Mouse (Mus musculus) embryo, embryonic 10.5 days (tissue): ENCODE measurements around the gene Tmem207.
"Not testable (repeated sequence)": the region's sequence is repeated elsewhere in the genome, so short reads cannot be mapped to it uniquely, and the experiment has no call there.

Source experiments
- DNase-seq: peaks from one replicate; pipeline ENCODE4 v3.0.0-alpha.2; 2015; ENCODE audit warnings: low spot score

Gene Tmem207

GRCm38 (mm10) chr16:26526669-26527068 is at the start of gene Tmem207:
Gene Tmem207, minus strand, starts transcription at chr16:26526769.
- DNase-seq = no peak

- no peak for DNase-seq
Observed at GRCm38 (mm10) chr16:26574173-26574572, 47.6 kb upstream of the Tmem207 start.

GRCm38 (mm10) chr16:26571836-26572235 is 45.3 kb upstream of the Tmem207 start:
- DNase-seq = no peak

DNA sequence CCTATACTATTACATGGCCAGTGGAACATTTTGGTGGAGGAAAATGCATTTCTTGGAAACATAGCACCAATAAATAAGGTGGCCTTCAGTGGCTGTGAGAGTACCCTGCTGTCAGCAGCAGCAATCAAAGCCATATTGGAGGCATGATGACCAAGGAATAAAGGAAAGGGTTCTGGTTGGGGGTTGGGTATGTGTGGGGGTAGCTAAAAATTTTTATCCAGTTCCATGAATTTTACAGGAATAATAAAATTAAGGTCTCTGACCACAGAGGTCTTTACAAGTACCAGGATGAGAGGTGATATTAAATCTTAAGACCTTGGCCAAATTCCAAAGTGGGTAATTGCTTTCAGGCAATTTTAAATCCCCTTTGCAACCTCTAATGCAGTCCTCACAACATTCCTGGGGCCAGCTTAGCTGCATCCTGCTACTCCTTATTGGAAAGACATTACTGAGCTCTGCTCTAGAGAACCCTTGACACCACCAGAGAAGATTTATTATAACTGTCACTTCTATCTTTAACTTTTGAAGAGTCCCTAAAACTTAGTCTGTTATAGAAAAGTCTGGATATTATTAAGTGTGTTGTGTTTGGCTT is 42.9 kb upstream of the Tmem207 start:
- no peak for DNase-seq

DNA sequence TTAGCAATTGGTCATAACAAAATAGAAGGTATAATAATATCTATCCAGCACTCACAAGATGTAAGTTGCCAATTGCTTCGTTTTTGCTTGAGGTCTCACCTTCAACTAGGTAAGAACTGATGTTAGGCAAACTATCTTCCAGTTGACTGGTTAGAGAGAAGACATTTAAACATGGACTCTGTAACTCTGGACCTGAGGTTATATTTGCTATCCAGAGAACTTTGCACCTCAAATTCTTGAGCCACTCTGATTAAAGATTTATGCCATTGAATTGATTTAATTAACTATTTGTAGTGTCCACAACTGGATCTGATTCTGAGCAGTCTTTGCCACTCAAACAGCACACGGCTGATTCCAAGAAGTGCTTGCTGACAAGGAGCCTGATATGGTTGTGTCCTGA is 36.2 kb upstream of the Tmem207 start:
- DNase-seq = no peak

GRCm38 (mm10) chr16:26561743-26562142 is 35.2 kb upstream of the Tmem207 start:
- no peak for DNase-seq

DNA sequence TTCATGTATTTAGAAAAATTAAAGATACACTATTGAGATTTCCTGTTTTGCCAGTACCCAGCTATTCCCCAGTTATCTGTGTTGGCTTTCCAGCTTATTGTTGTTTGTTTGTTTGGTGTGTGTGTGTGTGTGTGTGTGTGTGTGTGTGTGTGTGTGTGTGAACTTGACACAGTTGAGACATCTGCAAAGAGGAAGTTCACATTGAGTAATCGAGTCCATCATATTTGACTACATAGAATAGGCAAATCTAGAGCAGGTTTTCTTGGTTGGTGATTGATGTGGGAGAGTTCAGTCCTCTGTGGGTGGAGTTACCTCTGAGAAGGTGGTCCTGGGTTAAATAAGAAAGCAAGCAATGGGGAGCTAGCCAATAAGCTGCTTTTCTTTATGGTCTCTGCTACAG is 32.2 kb upstream of the Tmem207 start:
- no peak for DNase-seq

GRCm38 (mm10) chr16:26552234-26552633 is 25.7 kb upstream of the Tmem207 start:
- DNase-seq = no peak

DNA sequence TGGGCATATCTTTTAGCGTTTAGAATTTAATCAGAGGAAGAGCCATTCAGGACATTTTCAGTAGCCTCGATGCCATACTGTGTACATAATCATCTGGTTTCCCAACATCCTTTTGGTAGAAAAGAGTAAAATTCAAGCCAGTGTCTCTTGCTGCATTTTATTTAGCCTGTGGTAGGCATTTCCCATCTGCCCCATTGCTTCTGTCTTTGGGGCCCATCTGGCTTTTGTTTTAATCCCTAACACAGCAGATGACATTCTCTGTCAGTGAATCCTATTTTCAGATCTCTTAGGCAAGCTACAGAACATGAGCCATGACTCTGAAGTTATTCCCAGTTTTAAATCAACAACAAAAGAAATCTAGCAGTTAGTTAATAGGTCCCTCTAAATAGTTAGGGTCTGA is 22.7 kb upstream of the Tmem207 start:
- no peak for DNase-seq

DNA sequence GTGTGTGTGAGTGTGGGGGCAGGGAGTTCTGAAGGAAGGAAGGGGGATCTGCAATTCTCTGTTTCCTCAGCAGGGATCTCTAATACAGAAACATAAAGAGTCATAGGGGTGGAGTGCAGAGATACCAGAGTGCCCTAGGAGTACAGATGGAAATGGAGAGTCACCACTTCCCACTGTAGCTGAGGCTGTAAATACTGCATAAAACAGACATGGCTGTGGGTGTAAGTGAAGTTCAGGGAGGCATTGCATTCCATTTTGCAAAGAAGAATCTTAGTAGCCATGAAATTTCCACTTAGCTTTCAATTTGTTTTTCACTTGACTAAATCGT is 20.3 kb upstream of the Tmem207 start:
- no peak for DNase-seq

DNA sequence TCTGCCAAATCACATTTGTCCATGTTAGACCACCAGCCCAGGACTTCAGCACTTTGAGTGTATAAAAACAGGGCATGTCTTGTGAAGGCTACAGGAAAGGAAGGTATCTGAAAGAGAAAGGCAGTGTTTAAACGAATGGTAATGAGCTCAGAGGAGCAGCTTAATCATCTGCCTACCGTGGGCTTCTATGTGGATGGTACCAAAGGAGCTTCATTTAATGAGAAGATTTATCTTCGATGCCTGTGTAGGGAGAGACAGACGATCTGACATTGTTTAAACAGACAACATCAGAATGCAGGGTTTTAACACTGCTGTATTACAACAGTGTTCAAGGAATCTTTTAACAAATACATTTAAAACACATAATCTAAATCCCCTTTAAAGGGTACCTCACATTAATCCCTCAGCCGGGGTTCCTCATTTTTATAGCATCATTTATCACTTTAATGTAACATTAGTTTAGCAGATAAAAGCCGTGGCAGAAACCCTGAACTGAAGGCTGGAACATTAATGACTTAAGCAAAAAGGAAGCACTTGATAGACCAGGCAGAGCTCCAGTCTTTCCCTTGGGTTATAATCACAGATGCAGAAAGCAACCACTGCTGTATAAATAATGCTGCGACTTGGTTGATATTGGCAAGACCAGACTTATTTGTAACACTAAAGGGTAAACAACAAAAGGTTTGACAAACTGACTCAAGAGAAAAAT is 19.8 kb upstream of the Tmem207 start:
- DNase-seq = peak; percentile 31

GRCm38 (mm10) chr16:26532287-26532686 is 5.7 kb upstream of the Tmem207 start:
- no peak for DNase-seq

DNA sequence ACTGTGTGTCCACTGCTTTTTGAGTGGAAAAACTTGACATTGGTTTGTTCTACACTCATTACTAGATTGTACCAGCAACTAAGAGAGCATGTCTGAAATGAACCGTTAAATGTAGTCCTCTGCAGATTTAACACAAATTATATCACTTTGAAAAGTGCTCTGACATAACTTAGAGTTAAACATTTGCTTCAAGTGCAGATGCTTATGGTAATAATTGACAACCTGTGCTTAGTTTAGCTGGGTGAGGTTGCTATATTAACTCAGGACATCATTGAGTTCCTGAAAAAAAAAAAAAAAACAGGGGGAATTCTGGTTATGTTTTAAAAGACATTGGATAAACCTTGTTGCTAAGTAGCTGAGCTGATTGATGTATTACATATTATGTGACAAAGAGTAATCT is 3.9 kb upstream of the Tmem207 start:
- DNase-seq = no peak

DNA sequence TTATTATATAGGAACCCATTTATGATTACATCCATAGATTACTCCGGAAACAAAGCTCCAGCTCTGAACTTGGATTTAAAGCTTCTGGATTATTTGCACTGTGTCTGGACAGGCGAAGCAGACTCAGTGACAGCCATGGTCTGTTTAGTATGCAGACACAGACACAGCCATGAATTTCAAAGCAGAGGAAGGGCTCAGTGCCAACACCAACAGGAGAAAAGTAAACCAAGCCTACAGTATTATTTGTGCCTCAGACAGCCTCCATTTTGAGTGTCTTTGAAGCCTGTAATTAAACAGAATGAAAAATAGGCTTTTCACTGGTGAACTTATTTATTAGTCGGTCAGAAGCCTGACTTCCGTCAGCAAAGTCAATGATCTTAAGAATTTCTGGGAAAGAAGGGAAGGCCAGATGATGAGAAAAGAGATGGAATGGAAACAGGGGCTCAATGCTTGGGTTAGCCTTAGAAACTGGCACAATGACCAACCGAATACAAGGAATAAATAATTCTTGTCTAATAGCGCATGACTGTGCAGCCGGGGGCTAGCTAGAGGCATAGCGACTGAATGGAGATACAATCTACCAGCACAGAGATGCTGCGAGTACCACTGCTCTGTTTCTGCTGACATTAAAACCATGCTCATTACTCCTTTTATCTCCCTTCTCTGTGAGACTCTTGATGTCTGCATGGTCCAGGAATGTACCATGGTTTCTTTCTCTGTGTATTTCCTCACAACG is 1.5 kb upstream of the Tmem207 start:
- no peak for DNase-seq

GRCm38 (mm10) chr16:26525832-26526231 is 737 bp downstream of the Tmem207 start:
- no peak for DNase-seq

GRCm38 (mm10) chr16:26519596-26519995 is 7.0 kb downstream of the Tmem207 start:
- DNase-seq = peak; percentile 57

GRCm38 (mm10) chr16:26504961-26505360 is 21.6 kb downstream of the Tmem207 start:
- DNase-seq = no peak

- DNase-seq = no peak
Observed at GRCm38 (mm10) chr16:26500738-26501137, 25.8 kb downstream of the Tmem207 start.

DNA sequence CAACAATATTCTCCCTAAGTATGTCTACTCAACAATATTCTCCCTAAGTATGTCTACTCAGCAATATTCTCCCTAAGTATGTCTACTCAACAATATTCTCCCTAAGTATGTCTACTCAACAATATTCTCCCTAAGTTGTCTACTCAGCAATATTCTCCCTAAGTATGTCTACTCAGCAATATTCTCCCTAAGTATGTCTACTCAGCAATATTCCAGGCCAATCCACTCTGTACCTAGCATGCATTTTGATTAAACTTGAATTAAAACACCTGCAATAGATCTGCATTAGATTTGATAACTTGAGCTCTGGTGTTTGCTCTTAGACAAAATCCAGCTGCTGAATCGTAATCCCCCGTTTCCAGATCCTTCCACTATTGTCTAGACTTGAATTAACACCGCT is 26.9 kb downstream of the Tmem207 start:
- not testable (repeated sequence) for DNase-seq

DNA sequence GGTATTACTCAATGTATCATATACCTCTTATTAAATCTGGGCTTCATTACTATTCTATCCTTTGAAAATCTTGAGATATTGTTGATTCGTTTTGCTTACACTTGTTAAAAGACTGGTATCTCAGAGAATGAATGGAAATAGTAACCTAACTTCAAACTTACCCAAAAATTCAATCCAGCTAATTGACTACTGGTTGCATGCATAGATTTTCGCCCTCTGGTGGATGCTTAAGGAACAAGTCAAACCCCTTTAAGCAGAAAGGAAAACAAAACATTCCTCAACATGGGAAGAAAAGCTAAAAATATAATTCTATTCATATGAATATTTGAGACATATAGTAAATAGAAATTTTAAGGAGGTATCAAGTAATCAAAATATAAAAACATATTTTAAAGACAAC is 30.8 kb downstream of the Tmem207 start:
- peak; percentile 47 for DNase-seq

DNA sequence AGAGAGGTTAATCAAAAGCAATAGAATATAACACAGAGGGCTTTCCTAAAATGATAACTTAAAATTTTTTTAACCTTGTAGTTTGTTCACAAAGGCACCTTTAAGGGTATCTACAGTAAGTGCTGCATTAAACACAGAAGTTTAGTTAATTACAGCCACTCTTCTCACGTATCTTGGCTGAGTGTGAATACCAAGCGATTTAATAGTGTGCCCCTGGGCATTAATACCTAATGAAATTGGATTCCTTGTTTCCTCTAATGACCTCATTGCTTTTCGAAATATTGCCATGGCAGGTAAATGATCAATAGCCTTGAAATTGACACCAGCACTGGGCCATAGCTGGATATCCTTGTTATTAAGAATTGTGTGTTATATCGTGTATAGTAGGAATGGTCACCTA is 55.3 kb downstream of the Tmem207 start:
- DNase-seq = no peak

DNA sequence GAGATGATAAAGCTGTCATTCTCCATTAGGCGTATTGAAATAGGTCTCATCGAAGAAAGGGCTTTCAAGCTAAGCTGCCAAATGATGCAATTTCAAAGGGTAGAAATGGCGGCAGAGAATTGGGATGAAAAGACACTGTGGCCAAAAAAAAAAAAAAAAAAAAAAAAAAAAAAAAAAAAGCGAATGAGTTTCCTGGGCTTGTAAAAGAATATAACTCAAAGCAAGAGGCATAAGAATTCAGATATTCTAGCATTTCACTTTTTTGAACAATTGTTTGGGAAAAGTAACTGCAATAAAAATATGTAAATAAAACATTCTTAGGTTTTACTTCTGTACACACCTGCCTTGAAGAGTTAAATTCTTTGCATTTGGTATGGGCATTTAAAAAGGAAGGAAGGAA is 60.0 kb downstream of the Tmem207 start:
- DNase-seq = no peak

- no peak for DNase-seq
Observed at GRCm38 (mm10) chr16:26462835-26463234, 63.7 kb downstream of the Tmem207 start, which contains the start of gene Cldn16. Gene Cldn16, plus strand, starts transcription at chr16:26463135.
